ENCODE assay signal across 15 mouse cellular contexts in genomic region chr10:4155521-4155920, GRCm38 (mm10).
DNase-seq lines count a peak whose midpoint lies in the region; ATAC-seq lines count a peak whose summit lies in the region.
"Had no signal": no experiment of that assay in that cellular context is flagged by ENCODE, and none has a peak within 500 bp of the region (broad histone marks: within the 10 kb centered on the region; RNA-seq: fewer than 3 reads in every experiment).

No protein-coding gene starts in this region.

- WGBS in lung, embryonic 15.5 days: 50% methylated on average over 5 of the region's 5 CpGs
- WGBS in stomach, embryonic 16.5 days: 37% methylated on average over 5 of the region's 5 CpGs
- 86% methylated on average over 5 of the region's 5 CpGs for WGBS in hindbrain, embryonic 14.5 days

- no peak overlapping the region for H3K9ac ChIP-seq in lung, embryonic 15.5 days
- H3K9ac ChIP-seq in stomach, embryonic 16.5 days (ENCODE audit: low read length): no peak overlapping the region
- no peak overlapping the region for H3K9ac ChIP-seq in hindbrain, embryonic 14.5 days
- H3K9ac ChIP-seq: forebrain, embryonic 13.5 days; liver, embryonic 14.5 days; midbrain, embryonic 12.5 days had no signal

- no peak overlapping the region for H3K4me2 ChIP-seq in lung, embryonic 15.5 days
- no peak overlapping the region for H3K4me2 ChIP-seq in stomach, embryonic 16.5 days (ENCODE audit: low read depth, low read length)
- no peak overlapping the region for H3K4me2 ChIP-seq in hindbrain, embryonic 14.5 days (replicated peaks)
- H3K4me2 ChIP-seq: forebrain, embryonic 13.5 days; midbrain, embryonic 12.5 days had no signal

- no peak overlapping the region for H3K4me3 ChIP-seq in lung, embryonic 15.5 days
- no peak overlapping the region for H3K4me3 ChIP-seq in stomach, embryonic 16.5 days (replicated peaks; ENCODE audit: low read length)
- no peak overlapping the region for H3K4me3 ChIP-seq in hindbrain, embryonic 14.5 days (replicated peaks; ENCODE audit: low read length)
- H3K4me3 ChIP-seq: forebrain, embryonic 13.5 days; midbrain, embryonic 12.5 days had no signal

- H3K27me3 ChIP-seq in lung, embryonic 15.5 days: no peaks in the 10 kb centered on the region
- H3K27me3 ChIP-seq in stomach, embryonic 16.5 days (ENCODE audit: control insufficient read depth, insufficient read depth, low read length): no peaks in the 10 kb centered on the region
- no peaks in the 10 kb centered on the region for H3K27me3 ChIP-seq in hindbrain, embryonic 14.5 days (ENCODE audit: control insufficient read depth, insufficient read depth, low read length)
- H3K27me3 ChIP-seq: forebrain, embryonic 13.5 days; midbrain, embryonic 12.5 days had no signal

- DNase-seq in adrenal gland, postnatal 10 days: peak; percentile 24
- DNase-seq in adrenal gland, postnatal 14 days: no peak
- no peak for DNase-seq in lung, adult 18-20 months
- DNase-seq in fibroblast of lung, adult 2 months (ENCODE audit: low read depth): peak; percentile 54
- DNase-seq in hindbrain, embryonic 14.5 days (ENCODE audit: low spot score): no peak
- DNase-seq in spleen, postnatal 14 days (ENCODE audit: low spot score in 2 of 2): no peak
- DNase-seq: cerebellum, adult 9-11 months; gastrocnemius, postnatal 10 days; layer of hippocampus, adult 9-11 months; thymus, postnatal 4 days had no signal

- H3K27ac ChIP-seq in lung, embryonic 15.5 days: 0 out of 2 replicates have a peak overlapping the region, but pooled peaks have one; percentile 12
- H3K27ac ChIP-seq in stomach, embryonic 16.5 days (ENCODE audit: low read length): peak overlapping the region; percentile 43
- no peak overlapping the region for H3K27ac ChIP-seq in hindbrain, embryonic 14.5 days
- H3K27ac ChIP-seq: forebrain, embryonic 13.5 days; liver, embryonic 14.5 days; midbrain, embryonic 12.5 days had no signal

- H3K4me1 ChIP-seq in lung, embryonic 15.5 days: peaks cover 24% of the 10 kb centered on the region
- peaks cover 12% of the 10 kb centered on the region for H3K4me1 ChIP-seq in stomach, embryonic 16.5 days (ENCODE audit: control insufficient read depth, insufficient read depth, low read length)
- H3K4me1 ChIP-seq in hindbrain, embryonic 14.5 days (replicated peaks; ENCODE audit: control insufficient read depth, insufficient read depth, low read length): no peaks in the 10 kb centered on the region
- H3K4me1 ChIP-seq: midbrain, embryonic 12.5 days had no signal

- H3K9me3 ChIP-seq in lung, embryonic 15.5 days: no peaks in the 10 kb centered on the region
- H3K9me3 ChIP-seq in stomach, embryonic 16.5 days (replicated peaks; ENCODE audit: control insufficient read depth, low read length): no peaks in the 10 kb centered on the region
- H3K9me3 ChIP-seq in hindbrain, embryonic 14.5 days (ENCODE audit: control insufficient read depth, low read length): no peaks in the 10 kb centered on the region
- H3K9me3 ChIP-seq: forebrain, embryonic 13.5 days; midbrain, embryonic 12.5 days had no signal

- H3K36me3 ChIP-seq in lung, embryonic 15.5 days: no peaks in the 10 kb centered on the region
- H3K36me3 ChIP-seq in stomach, embryonic 16.5 days (ENCODE audit: control insufficient read depth, insufficient read depth, low read length): peaks cover 3% of the 10 kb centered on the region; the same call in 1 of the 2 replicates
- H3K36me3 ChIP-seq in hindbrain, embryonic 14.5 days (replicated peaks; ENCODE audit: control insufficient read depth, insufficient read depth): no peaks in the 10 kb centered on the region
- H3K36me3 ChIP-seq: midbrain, embryonic 12.5 days had no signal

- no peak for ATAC-seq in lung, embryonic 15.5 days (ENCODE audit: borderline replicate concordance, extremely low read depth, low FRiP score, low TSS enrichment)
- ATAC-seq in stomach, embryonic 16.5 days (ENCODE audit: insufficient read depth, low FRiP score): no peak
- ATAC-seq in hindbrain, embryonic 14.5 days (ENCODE audit: low FRiP score): no peak
- ATAC-seq: forebrain, embryonic 13.5 days had no signal

Comparison
In these comparisons a context has a peak if more than half of its experiments do, and no peak if none do; other contexts are left out.
1. DNase-seq: peak in adrenal gland, postnatal 10 days (single experiment) and fibroblast of lung, adult 2 months (single experiment); none in adrenal gland, postnatal 14 days (single experiment), lung, adult 18-20 months (0 of 2), hindbrain, embryonic 14.5 days (single experiment) and spleen, postnatal 14 days (0 of 2).